Mouse (Mus musculus) kidney, adult 9 months (tissue): ENCODE measurements at regions not wholly inside any gene's neighbourhood (a gene's known extent, or its start where the extent isn't known, plus 50 kb on each side); places are given as distances from the start of the nearest gene placed in this dataset.

Experiments
- DNase-seq: peaks from one replicate; pipeline ENCODE4 v3.0.0; 2022

DNA sequence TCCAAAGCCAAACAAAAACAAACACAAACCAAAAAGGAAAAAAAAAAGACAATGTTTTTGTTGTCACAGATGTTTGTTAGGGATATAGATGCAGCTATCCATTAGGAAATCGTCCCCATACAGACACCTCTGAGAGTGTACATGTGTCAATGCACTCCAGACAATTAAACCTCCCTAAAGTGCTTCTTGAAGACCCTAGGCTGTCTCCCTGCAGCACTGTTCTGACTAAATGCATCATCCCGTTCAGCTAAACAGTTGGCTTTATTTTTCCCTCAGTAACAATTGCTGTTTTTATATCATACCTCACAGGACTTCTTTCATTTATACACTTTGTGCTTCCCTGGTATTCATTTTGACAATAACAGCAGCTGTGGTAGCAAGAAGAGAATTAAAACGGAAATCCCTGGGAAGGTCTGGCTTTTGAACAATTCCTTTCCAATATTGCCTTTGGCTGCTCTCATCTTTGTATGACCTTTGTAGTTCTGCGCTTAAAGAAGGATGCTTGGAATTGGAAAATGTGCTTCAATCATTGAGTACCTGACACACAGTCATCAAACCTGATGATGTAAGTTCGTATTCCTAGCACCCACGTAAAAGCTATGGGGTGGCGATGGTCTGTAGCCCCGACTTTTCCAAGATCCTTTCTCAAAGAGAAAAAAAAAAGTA, 208.9 kb downstream of the Dusp6 start:
- DNase-seq, result no peak

DNA sequence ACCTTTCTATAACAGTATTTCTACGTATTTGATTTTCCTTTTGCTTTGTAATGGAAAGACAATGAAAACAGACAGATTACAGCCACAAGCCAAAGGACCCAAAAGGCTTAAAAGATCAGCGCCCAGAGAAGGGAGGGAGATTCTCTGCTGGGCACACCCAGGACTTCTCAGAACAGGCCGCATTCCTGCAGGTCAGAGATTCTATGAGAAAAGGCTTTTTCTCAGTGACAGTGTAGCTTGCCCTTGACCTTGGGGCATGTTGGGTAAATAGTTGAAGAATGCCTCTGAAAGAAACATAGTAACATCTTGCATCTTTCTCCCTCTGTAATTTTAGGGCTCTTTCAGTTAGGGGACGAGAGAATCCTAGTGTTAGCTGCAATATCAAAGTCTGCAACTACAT, 209.8 kb downstream of the Dusp6 start:
- no peak for DNase-seq

DNA sequence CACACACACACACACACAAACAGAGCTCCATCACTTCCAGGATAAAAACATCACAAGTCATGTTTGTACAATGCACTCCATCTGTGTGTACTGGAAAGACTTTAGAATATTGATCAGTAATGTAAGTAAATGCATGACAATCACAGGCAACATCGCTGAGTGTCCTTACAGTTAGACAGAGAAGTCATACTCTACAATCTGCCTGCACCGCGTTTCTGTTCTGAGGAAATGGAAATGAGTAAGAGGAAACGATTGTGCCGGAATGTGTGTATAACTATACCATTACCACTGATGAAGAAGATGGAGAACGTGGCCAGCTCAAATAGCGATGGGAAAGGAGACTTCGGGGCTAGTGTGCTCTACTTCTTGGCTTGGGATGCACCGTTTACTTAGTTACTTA, 210.7 kb downstream of the Dusp6 start:
- no peak for DNase-seq

DNA sequence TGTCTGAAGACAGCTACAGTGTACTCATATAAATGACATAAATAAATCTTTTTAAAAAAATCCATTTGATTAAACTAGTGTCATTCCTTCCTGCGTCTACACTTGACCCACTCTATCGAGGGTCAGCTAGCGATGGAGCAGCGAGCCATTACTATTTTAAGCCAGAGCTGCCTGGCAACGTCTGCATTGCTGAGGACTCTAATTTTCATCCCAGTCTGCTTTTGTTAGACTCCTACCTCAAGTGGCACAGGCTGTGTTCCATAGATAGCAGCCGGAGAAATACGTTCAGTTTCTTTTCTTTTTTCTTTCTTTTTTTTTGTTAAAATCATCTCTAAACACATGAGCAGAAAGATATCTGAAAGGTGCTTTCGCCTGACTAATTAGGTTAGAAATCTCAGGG, 211.5 kb downstream of the Dusp6 start:
- no peak for DNase-seq

DNA sequence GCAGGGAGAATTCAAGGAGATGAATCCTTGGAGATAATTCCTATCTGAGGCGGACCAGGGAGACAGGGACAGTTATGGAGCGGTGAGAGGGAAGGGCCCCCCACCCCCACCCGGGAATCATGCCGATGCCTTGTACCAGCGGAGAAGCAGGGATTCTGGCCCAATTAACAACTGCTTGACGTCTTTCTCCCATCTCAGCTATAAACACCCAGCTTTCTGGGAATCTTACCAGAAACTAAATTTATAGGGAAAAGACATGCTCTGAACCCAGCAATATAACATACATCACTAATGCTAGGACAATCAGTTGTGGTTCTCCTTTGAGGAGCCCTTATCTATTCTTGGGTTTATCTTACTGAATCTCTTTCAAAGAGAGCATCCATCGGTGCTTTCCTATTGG, 213.2 kb downstream of the Dusp6 start:
- DNase-seq, result no peak

DNA sequence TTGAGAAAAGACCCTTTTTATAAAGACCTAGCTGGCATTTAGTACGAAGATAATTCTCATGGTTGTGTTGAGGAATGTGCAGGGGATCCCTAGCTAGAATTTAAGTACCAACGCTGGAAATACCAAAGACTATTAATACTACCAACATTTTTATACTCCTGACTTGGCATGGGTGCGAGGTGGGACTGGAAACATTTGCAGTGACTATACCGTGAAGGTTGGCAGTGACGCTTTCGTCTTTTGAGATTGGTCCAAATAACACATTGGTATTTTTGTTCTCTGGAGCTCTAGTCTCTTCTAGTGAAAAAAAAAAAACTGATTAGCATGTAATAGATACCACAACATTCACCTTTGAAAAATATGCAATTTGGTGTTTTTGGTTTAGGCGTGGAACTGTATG, 213.7 kb downstream of the Dusp6 start:
- no peak for DNase-seq

GRCm38 (mm10) chr10:99480573-99480972, 217.5 kb downstream of the Dusp6 start:
- DNase-seq, result no peak

DNA sequence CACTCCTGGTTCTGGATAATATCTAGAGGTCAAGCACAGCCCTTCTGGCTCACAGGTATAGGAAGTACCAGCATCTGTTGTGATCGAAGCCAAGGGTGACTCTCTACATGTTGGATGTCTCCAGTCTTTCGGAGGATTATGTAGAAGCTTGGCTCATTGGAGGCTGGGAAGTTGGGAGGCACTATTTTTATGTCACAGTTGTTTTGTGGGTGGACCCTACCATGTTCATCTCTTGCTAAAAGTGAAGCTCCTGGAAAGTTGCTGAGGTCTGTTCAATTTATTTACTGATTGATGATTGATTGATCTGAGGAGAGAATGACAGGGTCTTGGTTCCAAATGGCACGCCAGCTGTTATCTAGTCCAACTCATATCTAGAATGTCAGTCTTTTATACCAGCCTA, 219.0 kb downstream of the Dusp6 start:
- DNase-seq, result no peak

GRCm38 (mm10) chr10:99488195-99489080, 225.4 kb downstream of the Dusp6 start:
- DNase-seq, result no peak

GRCm38 (mm10) chr10:99511514-99512237, 247.8 kb downstream of the Csl start:
- peak; percentile 47 for DNase-seq

GRCm38 (mm10) chr10:99517944-99518343, 241.5 kb downstream of the Csl start:
- no peak for DNase-seq

DNA sequence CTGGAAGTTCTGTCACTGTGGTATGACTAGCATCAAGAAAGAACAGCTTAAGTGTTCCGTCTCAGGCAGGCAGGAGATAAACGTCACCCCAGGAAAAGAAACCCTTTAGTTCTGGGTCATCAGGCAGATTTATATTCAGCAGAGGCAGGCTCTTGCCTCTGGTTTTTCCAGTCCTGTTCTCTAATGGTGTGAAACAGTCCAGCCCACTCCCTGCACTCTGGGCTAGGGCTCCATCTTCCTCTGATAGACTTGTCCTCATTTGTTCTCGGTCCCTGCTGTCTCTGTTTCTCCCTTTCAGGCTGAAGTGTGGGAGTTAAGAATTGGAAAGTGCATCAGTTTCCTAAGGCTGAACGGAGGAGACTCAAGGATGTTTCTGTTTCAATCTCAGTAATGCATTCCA, 240.0 kb downstream of the Csl start:
- DNase-seq, result peak; percentile 5

DNA sequence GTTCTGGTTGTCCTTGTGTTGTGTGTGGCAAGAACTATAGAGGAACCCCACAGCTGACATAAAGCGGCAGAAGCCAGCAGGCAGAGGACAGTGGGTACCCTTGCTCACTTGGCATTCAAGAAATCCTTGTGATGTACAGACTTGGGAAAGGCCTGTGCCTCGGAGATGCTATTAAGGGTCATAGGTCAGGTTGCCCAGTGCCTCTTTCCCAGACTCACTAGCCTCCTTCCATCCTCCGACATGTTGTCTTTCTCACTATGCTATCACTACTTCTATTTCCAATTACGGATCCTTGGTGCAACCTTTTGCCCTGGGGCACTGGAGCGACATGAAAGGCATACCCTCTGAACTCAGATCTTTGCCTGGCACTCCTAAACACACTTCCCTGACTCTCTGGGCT, 235.6 kb downstream of the Csl start:
- no peak for DNase-seq

GRCm38 (mm10) chr10:99524273-99525212, 234.9 kb downstream of the Csl start:
- no peak for DNase-seq

DNA sequence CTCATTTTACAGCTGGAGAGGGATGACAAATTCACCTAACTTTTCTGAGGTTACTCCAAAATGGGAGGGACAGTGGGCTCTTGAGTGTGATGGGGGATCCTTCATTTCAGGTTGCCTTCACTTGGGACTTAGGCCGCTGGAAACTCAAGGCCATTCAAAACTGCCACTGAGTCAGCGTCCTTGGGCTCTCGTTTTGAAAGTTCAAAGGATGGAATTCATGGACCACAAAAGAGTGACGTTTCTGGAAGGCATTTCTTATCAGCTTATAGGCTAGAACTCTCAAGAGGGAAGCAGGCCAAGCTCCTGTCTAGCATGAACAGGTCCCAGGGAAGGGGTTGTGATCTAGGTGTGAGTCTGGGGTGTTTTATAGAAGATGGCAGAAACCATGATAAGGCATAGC, 233.3 kb downstream of the Csl start:
- no peak for DNase-seq

DNA sequence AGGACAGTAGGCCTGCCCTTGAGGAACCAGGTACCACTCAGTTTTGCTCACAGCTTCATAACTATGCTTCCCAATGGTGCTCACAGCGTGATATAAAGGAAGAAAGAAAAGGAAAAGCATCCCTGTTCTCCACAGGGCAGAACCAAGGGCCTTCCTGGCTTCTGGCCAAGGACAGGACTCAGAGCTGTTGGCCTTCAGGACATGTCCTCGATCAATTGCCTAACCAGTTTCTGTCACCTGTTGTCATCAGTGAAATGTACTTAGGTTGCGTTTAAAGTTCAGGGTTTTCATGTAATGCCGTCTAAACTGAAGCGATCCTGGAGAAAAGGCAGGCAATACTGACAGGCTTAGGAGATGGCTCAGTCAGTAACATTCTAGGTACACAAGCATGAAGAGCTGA, 232.9 kb downstream of the Csl start:
- no peak for DNase-seq

GRCm38 (mm10) chr10:99531104-99531503, 228.4 kb downstream of the Csl start:
- DNase-seq, result no peak

DNA sequence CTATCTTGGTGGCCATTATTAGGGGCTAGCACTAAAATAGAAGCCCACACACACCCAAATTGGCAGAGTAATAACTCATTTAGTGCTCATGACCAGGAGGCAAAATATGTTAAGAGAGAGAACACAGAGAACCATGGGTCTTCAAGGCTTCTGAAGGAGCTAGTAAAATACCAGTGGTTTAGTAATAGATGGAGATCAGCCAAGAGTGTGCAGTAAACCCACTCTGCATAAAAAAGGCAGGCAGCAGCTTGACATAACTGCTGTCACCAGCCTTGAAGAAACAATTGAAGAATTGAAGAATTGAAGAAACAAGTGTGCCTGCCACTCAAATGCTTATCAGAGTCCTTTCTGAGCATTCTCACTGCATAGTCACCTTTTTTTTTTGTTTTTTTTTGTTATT, 227.9 kb downstream of the Csl start:
- no peak for DNase-seq

DNA sequence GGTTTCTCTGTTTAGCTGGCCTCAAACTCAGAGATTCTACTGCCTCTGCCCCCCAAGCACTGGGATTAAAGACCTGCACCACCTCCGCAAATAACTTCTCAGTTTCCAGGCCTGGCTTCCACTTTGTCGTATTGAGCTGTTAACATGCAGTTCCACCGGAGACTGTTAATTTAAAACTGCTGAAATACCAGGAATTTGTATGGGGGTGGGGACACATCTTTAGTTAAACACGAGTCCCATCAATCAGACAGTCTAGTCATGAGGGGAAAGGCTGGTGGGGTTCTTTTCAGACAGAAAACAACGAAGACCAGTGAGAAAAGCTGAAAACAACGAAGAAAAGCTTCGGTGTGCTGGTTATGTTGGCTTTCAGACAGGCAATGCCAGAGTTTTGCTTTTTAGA, 227.5 kb downstream of the Csl start:
- DNase-seq, result no peak

DNA sequence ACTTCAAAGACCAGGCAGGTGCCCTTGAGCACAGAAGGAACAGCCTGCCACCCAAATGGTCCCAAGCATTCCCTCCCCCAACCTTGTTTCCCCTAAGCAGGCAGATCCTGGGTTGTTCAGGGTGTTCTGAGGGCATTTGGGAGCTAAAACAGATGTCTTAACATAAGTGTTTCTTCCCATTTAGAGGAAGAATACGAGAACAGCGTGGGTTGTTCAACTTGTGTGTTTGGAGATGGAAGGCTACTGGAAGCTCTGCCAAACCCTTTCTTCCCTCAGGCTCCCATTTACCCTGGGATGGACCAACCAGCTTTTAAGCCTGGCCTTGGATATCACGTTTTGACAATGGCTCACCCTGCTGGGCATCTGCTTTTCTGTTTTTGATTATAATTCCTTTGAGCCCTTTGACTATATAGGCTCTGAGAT, 226.8 kb downstream of the Csl start:
- DNase-seq, result no peak

- no peak for DNase-seq
Observed at GRCm38 (mm10) chr10:99533468-99533867, 226.0 kb downstream of the Csl start.

- DNase-seq, result no peak
Observed at GRCm38 (mm10) chr10:99534237-99534636, 225.2 kb downstream of the Csl start.

DNA sequence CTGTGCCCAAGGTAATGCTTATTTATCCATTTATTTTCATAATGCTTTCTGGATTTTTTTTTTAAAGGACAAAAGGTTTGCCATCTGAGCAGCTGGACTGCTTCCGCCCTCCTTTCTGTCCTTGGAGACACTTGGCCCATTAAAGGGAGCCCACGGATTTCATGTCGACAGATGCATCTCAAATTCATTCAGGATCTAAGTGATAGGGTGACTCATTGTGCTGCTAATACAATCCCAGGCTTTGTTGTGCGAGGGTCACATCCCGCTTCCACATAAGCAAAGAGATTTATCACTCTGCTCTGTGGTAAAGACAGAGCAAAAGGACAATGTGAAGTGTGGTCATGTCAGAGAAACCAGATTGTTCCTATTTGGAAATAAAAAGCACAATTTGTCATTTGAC, 220.8 kb downstream of the Csl start:
- no peak for DNase-seq
